Mouse (Mus musculus): ENCODE data around the gene Hs3st1. TPM values are rescaled to one million over a fixed set of nuclear protein-coding genes. Genes with fewer than 3 reads are reported as not detected.

The Hs3st1 gene
- total and polyA plus RNA-seq, 3 experiments, result 0.22 TPM; not detected in 2

DNA sequence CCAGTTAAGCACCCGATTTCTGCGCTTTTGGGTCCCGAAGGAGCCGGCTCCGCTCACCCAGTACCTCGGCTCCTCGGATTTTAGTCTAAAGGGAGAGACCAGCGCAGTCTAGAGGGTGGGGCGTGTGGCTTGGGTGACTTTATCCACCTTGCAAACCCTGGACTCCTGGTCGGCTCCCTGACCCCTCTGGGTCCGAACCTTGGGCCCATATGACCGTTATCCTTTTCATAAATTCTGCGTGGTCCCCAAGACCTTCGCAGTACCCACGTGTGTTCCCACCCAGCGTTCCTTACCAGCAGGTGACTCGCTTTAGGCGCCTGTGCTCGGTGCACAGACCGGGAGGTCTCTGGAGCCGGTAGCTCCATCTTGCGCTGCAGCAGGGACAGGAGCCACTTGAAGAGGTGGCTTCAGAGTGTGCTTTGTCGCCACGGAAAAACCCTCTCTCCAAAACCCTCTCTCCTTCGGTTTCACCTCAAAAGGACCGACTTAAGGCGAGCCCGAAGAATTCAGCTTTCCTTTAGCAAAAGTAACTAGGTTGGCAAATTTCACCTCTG lies 110.4 kb downstream of the Hs3st1 start:
- H3K36me3 ChIP-seq (replicated peaks), result no peaks in the 10 kb centered on the region
- DNase-seq (ENCODE audit: low spot score) (no peak), ATAC-seq (ENCODE audit: extremely low read depth, insufficient number of reproducible peaks, low FRiP score, poor library complexity, severe bottlenecking) (no peak)
- H3K4me1 ChIP-seq (ENCODE audit: insufficient read depth, low read depth, low read length), result no peaks in the 10 kb centered on the region
- H3K27me3 ChIP-seq (ENCODE audit: insufficient read depth, low read length), result no peaks in the 10 kb centered on the region
- H3K9me3 ChIP-seq (replicated peaks), result peaks cover 27% of the 10 kb centered on the region
- H3K4me3 ChIP-seq (ENCODE audit: low read depth, low read length), result no peak overlapping the region; the same call in 1 of the 2 replicates
- no peak for TF ChIP-seq GATA1 (IDR thresholded peaks at IDR 0.05; ENCODE audit: borderline replicate concordance, low read length)
- no peak for TF ChIP-seq TAL1 (conservative IDR thresholded peaks at IDR 0.05; ENCODE audit: low read depth, low read length)
- TF ChIP-seq CTCF (IDR thresholded peaks at IDR 0.05; ENCODE audit: low read depth, low read length), result no peak
- TF ChIP-seq POLR2AphosphoS5 (IDR thresholded peaks at IDR 0.05; ENCODE audit: insufficient replicate concordance, low read depth, low read length), result no peak
- TF ChIP-seq GATA2 (IDR thresholded peaks at IDR 0.05; ENCODE audit: borderline replicate concordance, low read depth, low read length), result no peak

DNA sequence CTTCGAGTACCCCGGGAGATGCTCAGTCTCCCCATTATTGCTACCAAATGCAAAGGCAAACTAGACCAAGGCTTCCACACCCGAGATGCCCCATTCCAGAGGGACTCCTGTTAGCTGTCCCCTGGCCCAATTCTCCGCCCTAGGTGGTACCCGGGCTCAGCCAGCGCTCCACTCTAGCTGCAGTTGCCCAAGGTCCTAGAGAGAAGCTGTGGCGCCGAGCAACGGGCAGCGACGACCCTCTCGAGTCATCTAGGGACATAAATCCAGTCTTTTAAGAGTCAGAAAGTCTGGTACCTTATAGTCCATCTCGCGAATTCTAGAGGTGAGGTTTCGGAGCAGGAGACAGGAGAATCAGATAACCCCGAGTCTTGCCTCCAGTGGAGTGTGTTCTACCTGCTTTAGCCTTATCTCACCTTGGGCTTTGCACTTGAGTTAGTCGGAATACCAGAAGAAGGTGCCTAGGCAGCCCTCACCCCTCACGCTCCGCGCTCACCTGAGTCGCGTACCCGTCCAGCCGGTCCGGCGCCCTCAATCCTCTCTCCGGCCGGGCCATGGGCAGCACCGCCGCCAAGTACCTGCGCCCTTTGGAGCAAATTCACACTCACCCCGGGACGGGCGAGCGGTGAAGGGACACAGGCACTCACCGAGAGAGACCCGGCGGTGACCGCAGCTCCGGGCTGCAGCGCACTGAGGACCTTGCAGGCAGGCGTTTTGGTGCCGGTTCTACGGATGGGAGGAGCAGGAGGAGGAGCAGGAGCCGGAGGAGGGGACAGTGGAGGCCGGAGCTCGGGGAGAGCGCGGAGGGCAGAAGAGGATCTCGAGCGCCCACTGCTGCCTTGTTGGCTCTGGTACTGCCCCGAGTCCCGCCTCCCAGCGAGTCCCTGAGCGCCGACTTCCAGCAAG lies 111.1 kb downstream of the Hs3st1 start:
- Histone ChIP-seq H3K4me1 (ENCODE audit: insufficient read depth, low read depth, low read length) (no peaks in the 10 kb centered on the region), H3K27me3 (ENCODE audit: insufficient read depth, low read length) (no peaks in the 10 kb centered on the region), H3K4me3 (ENCODE audit: low read depth, low read length) (no peak overlapping the region; the same call in 1 of the 2 replicates), H3K36me3 (replicated peaks) (no peaks in the 10 kb centered on the region), H3K9me3 (replicated peaks) (peaks cover 25% of the 10 kb centered on the region)
- no peak for DNase-seq (ENCODE audit: low spot score)
- no peak for ATAC-seq (ENCODE audit: extremely low read depth, insufficient number of reproducible peaks, low FRiP score, poor library complexity, severe bottlenecking)
- TF ChIP-seq POLR2AphosphoS5 (IDR thresholded peaks at IDR 0.05; ENCODE audit: insufficient replicate concordance, low read depth, low read length) (no peak), CTCF (IDR thresholded peaks at IDR 0.05; ENCODE audit: low read depth, low read length) (no peak), GATA1 (IDR thresholded peaks at IDR 0.05; ENCODE audit: borderline replicate concordance, low read length) (no peak), GATA2 (IDR thresholded peaks at IDR 0.05; ENCODE audit: borderline replicate concordance, low read depth, low read length) (no peak), TAL1 (conservative IDR thresholded peaks at IDR 0.05; ENCODE audit: low read depth, low read length) (no peak)

DNA sequence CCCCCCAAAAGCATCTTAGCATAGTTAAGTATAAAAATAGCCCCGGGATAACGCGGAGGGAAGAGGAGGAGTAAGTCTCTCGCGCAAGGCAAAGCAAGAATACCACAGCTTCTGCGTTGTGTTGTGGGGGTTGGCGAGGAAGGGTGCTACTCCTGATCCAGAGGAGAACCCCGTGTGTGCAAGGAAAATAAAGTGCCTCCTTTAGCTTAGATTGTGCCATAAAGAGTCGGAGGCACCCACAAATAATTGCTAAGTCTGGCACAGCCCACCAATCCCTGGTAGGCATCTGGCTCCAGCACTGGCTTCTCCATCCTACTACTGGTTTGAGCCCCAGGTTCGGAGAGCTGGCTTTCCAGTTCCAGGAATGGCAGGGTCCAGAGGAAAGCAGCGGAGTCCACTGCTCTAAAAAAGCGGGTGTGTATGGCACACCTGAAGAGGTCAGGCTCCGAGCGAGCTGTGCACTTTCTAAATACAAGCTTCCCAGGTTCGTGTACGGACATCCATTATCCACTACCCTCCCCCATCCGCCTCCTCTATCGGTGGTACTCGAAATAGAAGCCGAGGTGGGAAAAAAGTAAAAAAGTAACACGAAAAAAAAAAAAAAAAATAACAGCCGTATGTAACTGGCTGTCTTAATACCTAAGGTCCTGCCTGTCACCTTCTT lies 111.9 kb downstream of the Hs3st1 start:
- H3K4me3 ChIP-seq (ENCODE audit: low read depth, low read length), result no peak overlapping the region
- no peaks in the 10 kb centered on the region for H3K4me1 ChIP-seq (ENCODE audit: insufficient read depth, low read depth, low read length)
- TF ChIP-seq TAL1 (conservative IDR thresholded peaks at IDR 0.05; ENCODE audit: low read depth, low read length) (no peak), GATA1 (IDR thresholded peaks at IDR 0.05; ENCODE audit: borderline replicate concordance, low read length) (no peak), POLR2AphosphoS5 (IDR thresholded peaks at IDR 0.05; ENCODE audit: insufficient replicate concordance, low read depth, low read length) (no peak), CTCF (IDR thresholded peaks at IDR 0.05; ENCODE audit: low read depth, low read length) (no peak), GATA2 (IDR thresholded peaks at IDR 0.05; ENCODE audit: borderline replicate concordance, low read depth, low read length) (no peak)
- ATAC-seq (ENCODE audit: extremely low read depth, insufficient number of reproducible peaks, low FRiP score, poor library complexity, severe bottlenecking), result no peak
- no peaks in the 10 kb centered on the region for H3K36me3 ChIP-seq (replicated peaks)
- no peaks in the 10 kb centered on the region for H3K27me3 ChIP-seq (ENCODE audit: insufficient read depth, low read length)
- no peak for DNase-seq (ENCODE audit: low spot score)
- H3K9me3 ChIP-seq (replicated peaks), result peaks cover 25% of the 10 kb centered on the region

DNA sequence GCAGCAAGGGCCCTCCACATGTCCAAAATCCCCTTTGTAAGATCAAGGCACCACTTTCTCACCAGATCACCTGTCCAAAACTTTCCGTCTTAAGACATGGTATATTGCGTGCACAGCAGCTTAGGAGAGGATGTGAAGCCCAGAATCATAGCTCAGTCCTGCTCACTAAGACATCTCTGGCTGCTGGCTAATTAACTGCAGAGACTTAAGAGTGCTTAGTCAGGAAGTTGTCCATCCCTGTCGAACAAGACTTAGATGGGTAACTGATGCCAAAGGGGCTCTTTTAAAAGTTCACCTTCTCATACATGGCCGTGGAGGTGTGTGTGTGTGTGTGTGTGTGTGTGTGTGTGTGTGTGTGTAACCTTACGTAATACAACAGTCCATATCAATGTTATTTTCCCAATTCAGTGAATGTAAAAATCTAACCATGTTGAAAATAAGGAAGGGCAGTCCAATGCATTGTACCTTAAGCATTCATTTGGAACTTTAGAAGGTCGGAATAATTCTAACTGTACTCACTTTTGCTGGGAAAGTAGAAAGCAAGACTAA lies 113.0 kb downstream of the Hs3st1 start:
- no peak for DNase-seq (ENCODE audit: low spot score)
- H3K4me1 ChIP-seq (ENCODE audit: insufficient read depth, low read depth, low read length), result no peaks in the 10 kb centered on the region
- no peaks in the 10 kb centered on the region for H3K36me3 ChIP-seq (replicated peaks)
- no peak for ATAC-seq (ENCODE audit: extremely low read depth, insufficient number of reproducible peaks, low FRiP score, poor library complexity, severe bottlenecking)
- no peak overlapping the region for H3K4me3 ChIP-seq (ENCODE audit: low read depth, low read length)
- TF ChIP-seq GATA2 (IDR thresholded peaks at IDR 0.05; ENCODE audit: borderline replicate concordance, low read depth, low read length) (no peak), GATA1 (IDR thresholded peaks at IDR 0.05; ENCODE audit: borderline replicate concordance, low read length) (no peak), CTCF (IDR thresholded peaks at IDR 0.05; ENCODE audit: low read depth, low read length) (no peak), TAL1 (conservative IDR thresholded peaks at IDR 0.05; ENCODE audit: low read depth, low read length) (no peak), POLR2AphosphoS5 (IDR thresholded peaks at IDR 0.05; ENCODE audit: insufficient replicate concordance, low read depth, low read length) (no peak)
- peaks cover 25% of the 10 kb centered on the region for H3K9me3 ChIP-seq (replicated peaks)
- H3K27me3 ChIP-seq (ENCODE audit: insufficient read depth, low read length), result no peaks in the 10 kb centered on the region

DNA sequence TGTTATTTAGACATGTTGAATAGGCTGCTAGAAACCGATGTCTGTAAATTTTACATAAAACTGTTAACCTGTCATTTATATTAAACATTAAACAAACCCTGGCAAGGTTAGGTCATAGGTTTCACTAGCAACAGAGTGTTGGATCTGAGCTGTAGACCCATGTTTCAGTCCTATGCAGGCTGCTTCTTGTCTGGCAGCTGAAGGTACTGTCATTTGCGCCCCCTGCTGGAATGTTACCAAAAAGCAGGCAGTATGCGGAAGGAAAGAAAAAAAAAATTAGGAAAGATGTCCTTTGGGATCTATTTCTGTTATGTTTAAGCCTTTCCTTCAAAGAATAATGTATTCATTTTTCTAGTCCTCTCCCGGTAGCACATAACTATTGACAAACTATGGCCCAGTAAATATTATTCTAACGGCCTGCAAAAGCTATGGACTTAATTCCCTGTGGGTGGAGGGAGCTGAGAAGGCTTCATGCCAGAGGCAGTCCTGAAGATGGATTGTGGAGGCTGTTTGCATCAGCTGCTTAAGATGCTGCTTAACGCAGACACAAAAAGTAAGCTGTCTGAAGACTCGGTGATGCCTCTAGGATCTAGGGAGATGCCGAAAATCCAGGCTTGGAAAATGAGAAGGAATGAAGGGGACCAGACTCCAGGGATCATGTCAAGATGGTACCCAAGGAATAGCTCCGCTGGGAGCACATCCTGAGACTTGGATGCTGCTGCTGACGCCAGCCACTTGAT lies 115.7 kb downstream of the Hs3st1 start:
- no peaks in the 10 kb centered on the region for H3K27me3 ChIP-seq (ENCODE audit: insufficient read depth, low read length)
- DNase-seq (ENCODE audit: low spot score) (no peak), ATAC-seq (ENCODE audit: extremely low read depth, insufficient number of reproducible peaks, low FRiP score, poor library complexity, severe bottlenecking) (no peak)
- TF ChIP-seq GATA2 (IDR thresholded peaks at IDR 0.05; ENCODE audit: borderline replicate concordance, low read depth, low read length) (no peak), GATA1 (IDR thresholded peaks at IDR 0.05; ENCODE audit: borderline replicate concordance, low read length) (no peak), POLR2AphosphoS5 (IDR thresholded peaks at IDR 0.05; ENCODE audit: insufficient replicate concordance, low read depth, low read length) (no peak), CTCF (IDR thresholded peaks at IDR 0.05; ENCODE audit: low read depth, low read length) (no peak), TAL1 (conservative IDR thresholded peaks at IDR 0.05; ENCODE audit: low read depth, low read length) (no peak)
- peaks cover 22% of the 10 kb centered on the region for H3K9me3 ChIP-seq (replicated peaks)
- H3K4me1 ChIP-seq (ENCODE audit: insufficient read depth, low read depth, low read length), result no peaks in the 10 kb centered on the region
- no peaks in the 10 kb centered on the region for H3K36me3 ChIP-seq (replicated peaks)
- H3K4me3 ChIP-seq (ENCODE audit: low read depth, low read length), result no peak overlapping the region
